Mouse (Mus musculus) naive thymus-derived CD4-positive, alpha-beta T cell, adult 2 months (primary cell): ENCODE measurements around the gene Pik3ip1.
A peak's percentile ranks its signal among the peaks of the same experiment; 100 is the strongest.

Source experiments
- DNase-seq: peaks from one replicate; pipeline ENCODE4 v3.0.0-alpha.2; 2011; ENCODE audit warnings: low read depth

The Pik3ip1 gene

GRCm38 (mm10) chr11:3302792-3303191 is 27.4 kb upstream of the Pik3ip1 start:
- no peak for DNase-seq

DNA sequence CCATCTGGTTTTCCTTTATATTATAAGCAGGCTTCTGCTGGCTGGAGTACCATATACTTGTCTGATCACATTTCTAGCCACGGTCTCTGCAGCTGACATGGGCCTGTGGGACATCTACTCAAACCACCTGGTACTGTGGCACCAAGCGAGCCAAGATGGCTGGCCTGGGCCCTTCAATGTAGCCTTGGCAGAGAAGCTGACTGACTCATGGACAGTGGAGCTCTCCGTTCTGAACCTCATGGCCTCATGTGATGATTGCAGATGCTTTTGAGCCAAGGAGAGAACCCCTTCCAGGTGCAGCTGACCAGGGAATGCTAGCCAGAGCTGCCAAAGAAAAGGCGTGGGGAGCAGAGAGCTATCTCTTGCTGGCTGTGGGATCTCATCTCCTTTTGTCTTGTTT is 24.4 kb upstream of the Pik3ip1 start:
- no peak for DNase-seq

DNA sequence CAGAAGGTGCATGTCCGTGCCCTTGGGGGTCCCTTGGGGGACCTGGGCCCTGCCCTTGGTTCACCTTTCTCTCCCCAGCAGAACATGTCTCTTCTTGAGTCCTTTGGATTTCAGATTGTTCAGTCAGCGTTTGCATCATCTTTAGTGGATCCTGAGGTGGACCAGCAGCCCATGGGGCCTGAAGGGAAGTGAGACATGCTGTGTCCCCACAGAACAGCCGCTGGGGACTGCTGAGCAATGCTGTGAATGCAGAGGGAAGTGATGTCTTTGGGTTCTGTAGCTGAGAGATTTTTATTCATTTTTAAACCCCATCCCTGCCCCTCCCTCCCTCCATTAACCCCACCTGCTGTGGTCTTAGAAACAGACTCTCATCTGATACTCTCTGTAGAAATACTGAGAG is 22.3 kb upstream of the Pik3ip1 start:
- no peak for DNase-seq

DNA sequence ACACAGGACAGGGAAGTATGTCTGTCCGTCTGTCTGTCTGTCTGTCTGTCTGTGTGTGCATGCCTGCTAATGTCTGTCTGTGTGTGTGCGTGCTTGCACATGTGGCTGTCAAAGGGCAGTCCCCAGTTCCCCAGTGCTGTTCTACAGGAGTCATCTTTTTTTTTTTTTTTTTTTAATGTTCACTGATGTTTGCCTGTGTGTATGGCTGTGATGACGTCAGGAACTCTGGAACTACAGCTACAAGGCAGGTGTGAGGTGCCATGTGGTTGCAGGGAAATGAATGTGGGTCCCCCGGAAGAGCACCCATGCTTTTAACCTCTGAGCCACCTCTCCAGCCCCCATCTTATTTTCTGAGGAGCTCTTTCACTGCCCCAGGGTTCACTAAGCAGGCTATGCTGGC is 20.3 kb upstream of the Pik3ip1 start:
- peak; percentile 70 for DNase-seq

- peak; percentile 40 for DNase-seq
Observed at GRCm38 (mm10) chr11:3310789-3311585, 19.2 kb upstream of the Pik3ip1 start.

- DNase-seq, result no peak
Observed at GRCm38 (mm10) chr11:3311586-3312347, 18.4 kb upstream of the Pik3ip1 start.

- peak; percentile 69 for DNase-seq
Observed at GRCm38 (mm10) chr11:3313294-3313693, 16.9 kb upstream of the Pik3ip1 start.

GRCm38 (mm10) chr11:3314148-3314547 is 16.1 kb upstream of the Pik3ip1 start:
- peak; percentile 60 for DNase-seq

DNA sequence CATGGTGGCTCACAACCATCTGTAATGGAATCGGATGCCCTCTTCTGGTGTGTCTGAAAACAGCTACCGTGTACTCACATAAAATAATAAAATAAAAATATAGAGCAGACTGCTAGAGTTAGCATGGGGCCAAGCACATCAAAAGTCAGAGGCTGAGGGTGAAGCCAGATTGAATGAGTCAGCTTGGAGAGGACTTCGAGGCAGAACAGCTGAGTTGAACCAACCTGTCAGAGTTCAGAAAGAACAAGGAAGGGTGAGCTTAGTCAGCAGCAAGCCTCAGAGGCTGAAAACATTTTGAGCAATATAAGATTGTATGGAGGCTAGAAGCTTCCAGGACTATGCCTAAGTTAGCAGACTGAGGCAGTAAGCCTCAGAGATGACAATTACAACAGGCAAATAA is 11.9 kb upstream of the Pik3ip1 start:
- no peak for DNase-seq

GRCm38 (mm10) chr11:3328271-3328670 is 1.9 kb upstream of the Pik3ip1 start:
- peak; percentile 86 for DNase-seq

GRCm38 (mm10) chr11:3328806-3329775 is 1.1 kb upstream of the Pik3ip1 start:
- peak; percentile 46 for DNase-seq

DNA sequence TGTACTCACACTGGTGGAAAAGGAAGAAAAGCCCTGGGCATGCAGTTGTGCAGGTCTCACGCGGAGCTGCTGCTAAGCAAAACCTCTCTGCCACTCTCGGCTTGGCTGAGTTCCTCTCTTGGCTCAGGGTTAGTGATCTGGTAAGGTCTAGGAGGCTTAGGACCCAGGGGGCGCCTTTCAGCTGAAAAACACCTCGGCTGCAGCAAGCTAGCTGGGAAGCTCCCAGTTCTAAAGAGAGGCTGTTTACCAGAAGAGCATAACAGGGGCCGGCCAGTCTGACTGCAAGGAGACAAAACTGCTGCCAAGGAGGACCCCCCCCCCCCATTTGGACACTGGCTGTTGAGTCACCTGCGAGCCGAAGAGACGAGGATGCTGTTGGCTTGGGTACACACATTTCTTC is 365 bp downstream of the Pik3ip1 start:
- DNase-seq, result peak; percentile 86

DNA sequence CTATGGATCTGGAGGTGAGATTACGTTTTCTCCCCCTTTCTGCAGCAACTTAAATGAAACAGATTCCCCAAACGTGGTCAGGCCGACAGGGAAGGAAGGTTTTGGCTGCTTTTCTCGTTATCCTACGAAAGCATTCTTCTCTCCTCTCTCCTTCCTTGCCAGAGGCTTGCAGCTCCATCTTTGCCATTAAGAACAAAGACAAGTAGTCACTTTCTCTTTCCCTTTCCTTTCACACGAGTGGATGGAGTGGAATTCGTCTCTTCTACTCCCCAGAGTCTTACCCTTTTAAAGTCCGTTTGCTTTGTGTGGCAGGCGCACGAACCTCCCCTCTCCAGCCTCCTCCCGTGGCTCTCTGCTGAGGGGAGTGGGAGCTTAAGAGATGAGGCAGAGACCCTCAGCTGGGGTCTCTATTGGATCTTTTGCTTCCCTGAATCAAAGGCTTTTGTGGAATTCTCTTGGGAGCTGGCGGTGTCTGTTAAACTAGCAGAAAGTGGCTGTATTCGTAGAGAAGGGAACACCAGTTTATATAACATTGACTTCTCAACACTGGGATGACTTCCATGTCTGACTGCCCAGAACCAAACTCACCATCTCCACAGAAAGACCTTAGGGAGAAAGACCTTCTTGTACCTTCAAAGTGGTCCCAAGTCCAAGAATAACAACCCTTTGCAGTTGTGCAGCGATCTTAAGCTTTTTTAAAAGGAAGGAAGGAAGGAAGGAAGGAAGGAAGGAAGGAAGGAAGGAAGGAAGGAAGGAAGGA is 970 bp downstream of the Pik3ip1 start:
- DNase-seq, result peak; percentile 64

DNA sequence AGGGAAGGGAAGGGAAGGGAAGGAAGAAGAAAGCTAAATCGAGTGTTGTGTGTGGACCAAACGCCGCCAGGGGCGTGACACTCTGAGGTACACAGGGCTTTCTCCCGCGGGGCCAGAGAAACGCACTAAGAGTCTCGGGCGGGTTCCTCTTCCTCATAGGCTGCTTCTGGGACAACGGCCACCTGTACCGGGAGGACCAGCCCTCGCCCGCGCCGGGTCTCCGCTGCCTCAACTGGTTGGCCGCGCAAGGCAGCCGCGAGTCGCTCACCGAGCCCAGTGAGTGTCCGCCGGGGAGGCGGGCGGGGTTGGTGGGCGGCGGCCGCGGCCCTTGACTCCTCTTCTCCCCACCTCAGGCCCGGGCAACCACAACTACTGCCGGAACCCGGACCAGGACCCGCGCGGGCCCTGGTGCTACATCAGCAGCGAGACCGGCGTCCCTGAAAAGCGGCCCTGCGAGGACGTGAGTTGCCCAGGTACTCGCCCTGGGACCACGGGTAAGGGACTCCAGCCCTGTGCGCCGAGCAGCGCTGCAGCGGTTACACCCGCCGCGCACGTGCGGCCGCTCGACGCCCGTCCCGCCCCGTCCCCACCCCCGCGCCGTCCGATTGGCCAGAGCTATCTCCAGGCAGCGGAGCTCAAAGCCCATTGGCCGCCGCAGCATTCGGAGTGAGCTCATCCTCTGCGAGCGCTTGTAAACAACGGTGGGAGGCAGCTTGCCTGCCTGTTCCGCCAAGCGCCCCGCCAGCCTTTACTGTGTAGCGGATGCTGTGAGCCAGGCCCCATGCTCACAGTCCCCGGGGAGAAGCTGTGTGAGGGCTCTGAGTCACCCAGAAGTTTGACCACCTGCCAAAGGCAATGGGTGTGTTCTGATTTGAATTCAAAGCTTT is 1.8 kb downstream of the Pik3ip1 start:
- peak; percentile 98 for DNase-seq

DNA sequence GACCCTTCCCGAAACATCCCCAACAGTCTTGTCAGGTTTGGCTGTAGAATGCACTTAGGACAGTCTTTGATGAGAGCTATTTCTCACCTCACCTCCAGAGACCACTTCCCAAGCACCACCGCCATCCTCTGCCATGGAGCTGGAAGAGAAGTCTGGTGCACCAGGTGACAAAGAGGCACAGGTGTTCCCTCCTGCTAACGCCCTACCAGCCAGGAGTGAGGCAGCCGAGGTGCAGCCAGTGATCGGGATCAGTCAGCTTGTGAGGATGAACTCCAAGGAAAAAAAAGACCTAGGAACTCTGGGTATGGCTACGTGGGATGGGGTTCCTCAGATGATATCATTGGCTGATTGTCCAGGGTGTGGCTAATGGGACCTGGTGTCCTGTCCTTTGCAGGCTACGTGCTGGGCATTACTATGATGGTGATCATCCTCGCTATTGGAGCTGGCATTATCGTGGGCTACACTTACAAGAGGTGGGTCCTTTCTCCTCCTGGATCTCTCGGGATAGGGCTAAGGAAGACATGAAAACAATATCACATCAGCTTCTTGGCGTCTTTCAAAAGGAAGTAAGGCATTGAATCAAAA is 3.0 kb downstream of the Pik3ip1 start:
- no peak for DNase-seq

- peak; percentile 50 for DNase-seq
Observed at GRCm38 (mm10) chr11:3334141-3334710, 4.0 kb downstream of the Pik3ip1 start.

DNA sequence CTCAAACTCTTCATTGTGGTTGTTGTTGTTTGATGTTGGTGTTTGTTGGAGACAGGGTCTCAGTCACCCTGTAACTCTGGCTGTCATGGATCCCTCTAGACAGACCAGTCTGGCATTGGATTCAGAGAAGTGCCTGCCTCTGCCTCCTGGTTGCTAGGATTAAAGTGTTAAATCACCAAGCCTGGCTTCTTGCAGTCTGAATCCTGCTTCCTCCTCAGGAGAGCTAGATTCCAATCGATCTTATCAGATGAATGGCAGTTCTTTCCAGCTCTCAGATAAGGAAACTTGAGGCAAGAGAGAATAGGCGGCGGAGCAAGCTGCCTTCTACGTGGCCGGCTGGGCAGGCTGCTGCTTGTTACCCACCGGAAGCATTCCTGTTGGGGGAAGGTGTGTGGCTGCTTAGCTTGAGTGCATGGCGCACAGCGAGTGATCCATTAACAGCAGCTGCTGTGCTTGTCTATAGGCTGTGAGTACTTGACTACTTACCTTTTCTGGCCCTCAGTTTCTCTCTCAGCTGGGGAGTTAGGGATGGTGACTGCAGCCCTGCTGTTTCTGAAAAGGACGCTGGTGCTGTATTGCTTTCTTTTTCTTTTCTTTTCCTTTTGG is 4.6 kb downstream of the Pik3ip1 start:
- DNase-seq, result peak; percentile 70

GRCm38 (mm10) chr11:3335651-3336216 is 5.5 kb downstream of the Pik3ip1 start:
- peak; percentile 94 for DNase-seq

DNA sequence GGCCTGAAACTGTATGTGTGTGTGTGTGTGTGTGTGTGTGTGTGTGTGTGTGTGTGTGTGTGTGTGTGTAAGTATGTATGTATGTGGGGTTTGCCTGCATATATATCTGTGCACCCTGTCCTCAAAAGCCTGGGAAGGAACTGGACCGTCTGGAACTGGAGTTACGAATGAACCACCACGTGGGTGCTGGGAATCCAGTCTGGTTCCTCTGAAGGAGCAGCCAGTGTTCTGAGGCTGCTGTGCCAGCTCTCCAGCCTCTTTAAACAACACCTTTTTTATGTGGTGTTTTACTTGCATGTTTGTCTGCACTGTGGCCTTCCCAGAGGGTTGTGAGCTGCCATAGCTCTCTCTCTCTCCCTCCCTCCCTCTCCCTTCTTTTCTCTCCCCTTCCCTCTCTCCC is 6.4 kb downstream of the Pik3ip1 start:
- DNase-seq, result peak; percentile 62
